Mouse (Mus musculus) adrenal gland, postnatal 4 days (tissue): ENCODE data around the gene Hoxa7. TPM values are rescaled to one million over a fixed set of nuclear protein-coding genes. Genes with fewer than 3 reads are reported as not detected.
A peak's percentile ranks its signal among the peaks of the same experiment; 100 is the strongest.

Source experiments
- DNase-seq, 2 experiments: peaks; one replicate each; pipeline ENCODE4 v3.0.0; 2021 to 2022; ENCODE audit warnings: low spot score in 2 of 2, mixed read lengths in 2 of 2
- total RNA-seq, 2 experiments: library from RNA; stranded (reverse); gene quantifications; 2 replicates each; pipeline ENCODE4 v1.2.3; 2021

Hoxa7 gene
- total RNA-seq, 2 experiments from 2014 or later: 25.1 to 28.1 TPM

- peak; percentile 2 for DNase-seq
These were observed 8.3 kb downstream of the Hoxa7 start, which contains the start of the genes Hoxa3 and Gm28308 for GRCm38 (mm10) chr6:52213119-52213986. TSS of gene Hoxa3 (minus strand) at chr6:52213336. TSS of gene Gm28308 (minus strand) at chr6:52213339.

- DNase-seq: peak in 1 of 2 experiments; percentile 23
These were observed 9.0 kb downstream of the Hoxa7 start for GRCm38 (mm10) chr6:52212556-52213118.

- no peak for DNase-seq
These were observed 9.7 kb downstream of the Hoxa7 start for GRCm38 (mm10) chr6:52211961-52212360.

- peak in 1 of 2 experiments; percentile 73 for DNase-seq
These were observed 10.3 kb downstream of the Hoxa7 start for GRCm38 (mm10) chr6:52211170-52211935.

GRCm38 (mm10) chr6:52209685-52210046 lies 12.0 kb downstream of the Hoxa7 start:
- no peak for DNase-seq

- no peak for DNase-seq
These were observed 12.6 kb downstream of the Hoxa7 start for GRCm38 (mm10) chr6:52208868-52209684.

GRCm38 (mm10) chr6:52208072-52208867 lies 13.4 kb downstream of the Hoxa7 start, which contains the start of gene Hoxa6:
TSS of gene Hoxa6 (minus strand) at chr6:52208722.
- no peak for DNase-seq

GRCm38 (mm10) chr6:52207684-52207976 lies 14.0 kb downstream of the Hoxa7 start:
- DNase-seq: no peak

GRCm38 (mm10) chr6:52206882-52207683 lies 14.6 kb downstream of the Hoxa7 start:
- no peak for DNase-seq

GRCm38 (mm10) chr6:52205638-52206621 lies 15.7 kb downstream of the Hoxa7 start:
- DNase-seq: no peak

- DNase-seq: no peak
These were observed 16.4 kb downstream of the Hoxa7 start for GRCm38 (mm10) chr6:52205221-52205620.

GRCm38 (mm10) chr6:52204050-52204752 lies 17.5 kb downstream of the Hoxa7 start, which contains the start of gene Hoxa5:
TSS of gene Hoxa5 (minus strand) at chr6:52204587.
- DNase-seq: peak in 1 of 2 experiments; percentile 78

- no peak for DNase-seq
These were observed 18.1 kb downstream of the Hoxa7 start for GRCm38 (mm10) chr6:52203371-52204049.

GRCm38 (mm10) chr6:52203121-52203370 lies 18.6 kb downstream of the Hoxa7 start:
- DNase-seq: no peak

GRCm38 (mm10) chr6:52202362-52203120 lies 19.1 kb downstream of the Hoxa7 start:
- no peak for DNase-seq

- DNase-seq: no peak
These were observed 20.4 kb downstream of the Hoxa7 start for GRCm38 (mm10) chr6:52201269-52201668.
